Mouse (Mus musculus) forebrain, embryonic 16.5 days (tissue): ENCODE data around the gene Vmn2r69. TPM values are rescaled to one million over a fixed set of nuclear protein-coding genes. Genes with fewer than 3 reads are reported as not detected.

ENCODE experiments used
- ATAC-seq: fragments of 200-750 bp; cut with Nextera tagmentation; 2 replicates; pipeline ENCODE4 v1.8.0; 2017; ENCODE audit warnings: mild to moderate bottlenecking, moderate library complexity
- H3K27ac ChIP-seq: fragments of 300-500 bp; sonication (generic); 2 replicates; pipeline ENCODE4 v1.5.1; 2014; ENCODE audit warnings: low read length, control low read depth
- H3K27me3 ChIP-seq: fragments of 300-500 bp; sonication (generic); replicated peaks from 2 replicates; pipeline ENCODE4 v1.6.1; 2014; ENCODE audit warnings: low read length; ENCODE audit not compliant: control insufficient read depth, insufficient read depth
- H3K36me3 ChIP-seq: fragments of 300-500 bp; sonication (generic); 2 replicates; pipeline ENCODE4 v1.6.1; 2014; ENCODE audit not compliant: control insufficient read depth, insufficient read depth
- H3K4me1 ChIP-seq: fragments of 300-500 bp; sonication (generic); replicated peaks from 2 replicates; pipeline ENCODE4 v1.6.1; 2014; ENCODE audit warnings: low read length; ENCODE audit not compliant: control insufficient read depth, insufficient read depth
- H3K4me2 ChIP-seq: fragments of 300-500 bp; sonication (generic); 2 replicates; pipeline ENCODE4 v1.6.1; 2014; ENCODE audit warnings: mild to moderate bottlenecking, low read length, control low read depth
- H3K4me3 ChIP-seq: fragments of 300-500 bp; sonication (generic); replicated peaks from 2 replicates; pipeline ENCODE4 v1.5.1; 2014; ENCODE audit warnings: mild to moderate bottlenecking, low read length, control low read depth
- H3K9ac ChIP-seq: fragments of 300-500 bp; sonication (generic); replicated peaks from 2 replicates; pipeline ENCODE4 v1.6.1; 2014; ENCODE audit warnings: low read depth, low read length, control low read depth
- H3K9me3 ChIP-seq: fragments of 300-500 bp; sonication (generic); 2 replicates; pipeline ENCODE4 v1.6.1; 2016; ENCODE audit warnings: low read length; ENCODE audit not compliant: control insufficient read depth
- WGBS: fragments of 180-500 bp; shearing (Covaris S2); extraction: QIAGEN DNeasy Blood & Tissue Kit; methylation state at CpG from one replicate; pipeline ENCODE4 v1.1.7; 2014; 5-methylcytosine and 5-hydroxymethylcytosine counted together
- polyA plus RNA-seq: library from polyadenylated mRNA; unstranded; fragments of >200 nt; fragmentation: Nextera tagmentation; extraction: Ambion mirVana; gene quantifications from 2 replicates; pipeline ENCODE4 v1.2.1, GENCODE M21; 2015

Vmn2r69 gene
- polyA plus RNA-seq = not detected in 2 replicates

- H3K9me3 ChIP-seq = no peaks in the 10 kb centered on the region
- H3K4me3 ChIP-seq = no peak within 1 kb of the TSS
- 74% methylated on average over 3 of the region's 3 CpGs for WGBS
- no peaks in the 10 kb centered on the region for H3K27me3 ChIP-seq
- H3K27ac ChIP-seq = no peak within 1 kb of the TSS
- H3K4me1 ChIP-seq = no peaks in the 10 kb centered on the region
- no peak for ATAC-seq
- H3K4me2 ChIP-seq = no peak within 1 kb of the TSS
- H3K9ac ChIP-seq = no peak within 1 kb of the TSS
- H3K36me3 ChIP-seq = no peaks in the 10 kb centered on the region
Measured at GRCm38 (mm10) chr7:85415820-85416219, at the start of gene Vmn2r69. Gene Vmn2r69, minus strand, starts transcription at chr7:85415920.

Other genes with a start within 250 kb of the Vmn2r69 start
- not detected in 2 replicates for gene Vmn2r68, start 178.1 kb downstream of the Vmn2r69 start, polyA plus RNA-seq
- gene Vmn2r71, start 147.2 kb upstream of the Vmn2r69 start, polyA plus RNA-seq = not detected in 2 replicates
- not detected in 2 replicates for gene Vmn2r70, start 153.3 kb upstream of the Vmn2r69 start, polyA plus RNA-seq